Mouse (Mus musculus) spleen, adult 2 months (tissue): ENCODE measurements at regions not wholly inside any gene's neighbourhood (a gene's known extent, or its start where the extent isn't known, plus 50 kb on each side); places are given as distances from the start of the nearest gene placed in this dataset.
"Not testable (repeated sequence)": the region's sequence is repeated elsewhere in the genome, so short reads cannot be mapped to it uniquely, and the experiment has no call there.

ENCODE experiments used
- DNase-seq, 2 experiments: peaks; one replicate each; pipeline versions ENCODE4 v3.0.0 to v3.0.0-alpha.2; 2012 to 2021; ENCODE audit warnings: low spot score in 2 of 2, low read depth in 1 of 2
- H3K27ac ChIP-seq: fragments of 200-500 bp; 2 replicates; pipeline ENCODE4 v1.5.1; 2012; ENCODE audit warnings: low read length, inconsistent platforms; ENCODE audit not compliant: insufficient read depth
- H3K27me3 ChIP-seq: fragments of 200-500 bp; 2 replicates; pipeline ENCODE4 v1.6.1; 2012; ENCODE audit warnings: mild to moderate bottlenecking, moderate library complexity, low read length, inconsistent platforms; ENCODE audit not compliant: control insufficient read depth, insufficient read depth
- H3K36me3 ChIP-seq: fragments of 200-500 bp; 2 replicates; pipeline ENCODE4 v1.6.1; 2012; ENCODE audit warnings: mild to moderate bottlenecking, low read length, inconsistent platforms; ENCODE audit not compliant: control insufficient read depth, insufficient read depth
- H3K4me1 ChIP-seq: fragments of 200-500 bp; 2 replicates; pipeline ENCODE4 v1.6.1; 2011; ENCODE audit warnings: inconsistent platforms; ENCODE audit not compliant: control insufficient read depth, insufficient read depth, insufficient read length
- H3K4me3 ChIP-seq: fragments of 200-500 bp; 2 replicates; pipeline ENCODE4 v1.5.1; 2011; ENCODE audit warnings: mild to moderate bottlenecking, inconsistent platforms; ENCODE audit not compliant: insufficient read depth, insufficient read length; ENCODE audit errors: extremely low read depth
- CTCF ChIP-seq: fragments of 200-500 bp; IDR thresholded peaks from 2 replicates; pipeline ENCODE4 v1.5.1; 2011; ENCODE audit warnings: mild to moderate bottlenecking, inconsistent platforms; ENCODE audit not compliant: insufficient read depth, insufficient read length, insufficient replicate concordance; ENCODE audit errors: extremely low read depth
- POLR2A ChIP-seq: fragments of 200-500 bp; IDR thresholded peaks from 2 replicates; pipeline ENCODE4 v1.6.1; 2011; ENCODE audit warnings: low read depth, low read length, inconsistent platforms
- WGBS: fragments of 180-500 bp; shearing (Covaris S2); methylation state at CpG from one replicate; pipeline ENCODE4 v1.1.7; 2018; 5-methylcytosine and 5-hydroxymethylcytosine counted together

GRCm38 (mm10) chr4:131176701-131177100 is 232.5 kb downstream of the Matn1 start:
- H3K36me3 ChIP-seq, result no peaks in the 10 kb centered on the region
- no peak overlapping the region for H3K4me3 ChIP-seq
- no peaks in the 10 kb centered on the region for H3K4me1 ChIP-seq
- H3K27ac ChIP-seq, result no peak overlapping the region
- TF ChIP-seq CTCF, result no peak
- no peak for TF ChIP-seq POLR2A
- DNase-seq, result no peak
- WGBS, result 61% methylated on average over 3 of the region's 3 CpGs
- H3K27me3 ChIP-seq, result no peaks in the 10 kb centered on the region

- Histone ChIP-seq H3K36me3 (no peaks in the 10 kb centered on the region), H3K27me3 (no peaks in the 10 kb centered on the region), H3K27ac (no peak overlapping the region), H3K4me1 (no peaks in the 10 kb centered on the region), H3K4me3 (no peak overlapping the region)
- TF ChIP-seq CTCF, result no peak
- TF ChIP-seq POLR2A, result no peak
- DNase-seq, result no peak
- WGBS, result 71% methylated on average over 6 of the region's 6 CpGs
Observed at GRCm38 (mm10) chr4:131177889-131178288, 233.7 kb downstream of the Matn1 start.

GRCm38 (mm10) chr4:131178642-131179041 is 234.5 kb downstream of the Matn1 start:
- H3K4me1 ChIP-seq, H3K4me3 ChIP-seq, DNase-seq, H3K27ac ChIP-seq, H3K27me3 ChIP-seq, H3K36me3 ChIP-seq: not testable (repeated sequence)
- WGBS, result 78% methylated on average over 5 of the region's 5 CpGs

- Histone ChIP-seq H3K36me3 (no peaks in the 10 kb centered on the region), H3K27me3 (no peaks in the 10 kb centered on the region), H3K27ac (no peak overlapping the region), H3K4me1 (no peaks in the 10 kb centered on the region), H3K4me3 (no peak overlapping the region)
- no peak for DNase-seq
- TF ChIP-seq CTCF (no peak), POLR2A (no peak)
- 73% methylated on average over 3 of the region's 3 CpGs for WGBS
Observed at GRCm38 (mm10) chr4:131188066-131188465, 243.9 kb downstream of the Matn1 start.

GRCm38 (mm10) chr4:131191106-131191880 is 247.1 kb downstream of the Matn1 start:
- 71% methylated on average over 13 of the region's 13 CpGs for WGBS
- TF ChIP-seq CTCF (no peak), POLR2A (no peak)

GRCm38 (mm10) chr4:131193900-131194419 is 249.8 kb downstream of the Matn1 start:
- Histone ChIP-seq H3K4me1 (no peaks in the 10 kb centered on the region), H3K4me3 (no peak overlapping the region), H3K36me3 (no peaks in the 10 kb centered on the region), H3K27ac (no peak overlapping the region), H3K27me3 (no peaks in the 10 kb centered on the region)
- DNase-seq, result no peak
- 79% methylated on average over 20 of the region's 20 CpGs for WGBS
- TF ChIP-seq CTCF (no peak), POLR2A (no peak)

More at GRCm38 (mm10) chr4:131191106-131191880, 247.1 kb downstream of the Matn1 start:
- Histone ChIP-seq H3K27me3 (no peaks in the 10 kb centered on the region), H3K36me3 (no peaks in the 10 kb centered on the region), H3K4me3 (no peak overlapping the region), H3K4me1 (no peaks in the 10 kb centered on the region), H3K27ac (no peak overlapping the region)
- DNase-seq, result no peak

- WGBS, result 81% methylated on average over 4 of the region's 4 CpGs
- H3K27me3 ChIP-seq, result no peaks in the 10 kb centered on the region
- no peak overlapping the region for H3K27ac ChIP-seq
- H3K4me3 ChIP-seq, result no peak overlapping the region
- H3K4me1 ChIP-seq, result no peaks in the 10 kb centered on the region
- no peak for TF ChIP-seq POLR2A
- TF ChIP-seq CTCF, result no peak
- no peak for DNase-seq
- no peaks in the 10 kb centered on the region for H3K36me3 ChIP-seq
Observed at GRCm38 (mm10) chr4:131196147-131196546, 252.0 kb downstream of the Matn1 start.
